Mouse (Mus musculus) brain, adult 10 weeks (tissue): ENCODE results near the gene Trabd2b. TPM values are rescaled to one million over a fixed set of nuclear protein-coding genes. Genes with fewer than 3 reads are reported as not detected.

Source experiments
- polyA plus RNA-seq: library from polyadenylated mRNA; stranded (reverse); fragments of 350-450 nt; fragmentation: Illumina TruSeq; extraction: RNeasy Lipid Tissue Mini Kit (QIAGEN cat#74804); gene quantifications from one replicate; pipeline ENCODE4 v1.2.3, GENCODE M21; 2015; ENCODE audit warnings: low read depth, low replicate concordance

Gene Trabd2b
- 1.7 TPM for polyA plus RNA-seq

GRCm38 (mm10) chr4:114406355-114407101 lies at the start of gene Trabd2b:
Trabd2b (plus strand) TSS chr4:114406724.

Other genes with a start within 250 kb of the Trabd2b start
- not detected for gene Skint11, start 243.3 kb upstream of the Trabd2b start, polyA plus RNA-seq